Mouse (Mus musculus) left cerebral cortex, postnatal 36 days (tissue): ENCODE data around the gene Apln. TPM values are rescaled to one million over a fixed set of nuclear protein-coding genes. Genes with fewer than 3 reads are reported as not detected.

Experiments used
- DNase-seq, 2 experiments: peaks; one replicate each; pipeline ENCODE4 v3.0.0; 2021 to 2022; ENCODE audit warnings: low spot score in 2 of 2, mixed read lengths in 1 of 2
- intact Hi-C: fragments of 180-260 bp; cut with DNase I; formaldehyde crosslinking; loops from one replicate; pipeline ENCODE4 v1.15.1; 2025
- total RNA-seq, 2 experiments: library from RNA; stranded (reverse); gene quantifications; 2 replicates each; pipeline ENCODE4 v1.2.3; 2021

Gene Apln
- total RNA-seq, 2 experiments from 2014 or later, result 20.1 to 29.8 TPM

DNA sequence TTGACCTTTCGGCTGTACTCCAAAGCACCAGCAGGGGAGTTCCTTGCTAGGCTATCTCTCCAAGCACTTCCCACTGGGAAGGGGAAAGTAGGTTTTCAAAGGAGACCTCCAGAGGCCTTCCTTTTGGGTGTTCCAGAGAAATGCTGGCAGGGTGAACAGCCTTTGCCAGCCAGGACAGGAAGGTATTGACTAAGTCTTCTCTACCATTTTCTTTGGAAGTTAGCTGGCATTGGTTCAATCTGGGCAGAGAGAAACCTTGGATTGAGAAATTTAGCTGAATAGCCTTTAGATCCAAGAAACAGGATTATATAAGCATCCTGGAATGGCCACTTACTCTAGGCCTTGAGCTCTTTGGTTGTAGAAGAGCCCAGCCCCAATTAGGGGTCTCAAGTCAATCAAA, 11.8 kb downstream of the Apln start:
- DNase-seq, result no peak
- intact Hi-C loops, result no loop called here

- DNase-seq, result peak; percentile 64 to 68
- intact Hi-C loops, result no loop called here
Observed at GRCm38 (mm10) chrX:48019940-48020339, 14.7 kb downstream of the Apln start.

DNA sequence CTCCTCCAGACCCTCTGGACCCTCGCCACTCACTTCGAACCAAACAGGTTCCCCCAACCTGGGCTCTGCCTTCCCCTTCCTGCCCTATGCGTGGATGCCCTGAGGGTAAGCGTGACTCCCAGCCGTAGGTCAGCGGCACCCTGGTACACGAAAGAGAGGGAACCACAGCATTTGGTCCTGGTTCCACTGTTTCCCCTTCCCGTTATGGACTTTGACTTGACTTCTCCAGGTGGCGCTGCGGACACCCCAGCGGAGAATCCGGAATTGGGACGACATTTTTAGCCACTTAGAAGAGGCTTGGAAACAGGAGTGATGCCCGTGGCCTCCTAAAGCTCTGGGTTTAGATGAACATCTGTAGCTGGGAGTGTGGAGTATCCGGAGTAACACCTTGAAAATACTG, 15.3 kb downstream of the Apln start:
- intact Hi-C loops, result no loop called here
- no peak for DNase-seq

- peak; percentile 20 to 39 for DNase-seq
- intact Hi-C loops, result no loop called here
Observed at GRCm38 (mm10) chrX:48016906-48017601, 17.6 kb downstream of the Apln start.

DNA sequence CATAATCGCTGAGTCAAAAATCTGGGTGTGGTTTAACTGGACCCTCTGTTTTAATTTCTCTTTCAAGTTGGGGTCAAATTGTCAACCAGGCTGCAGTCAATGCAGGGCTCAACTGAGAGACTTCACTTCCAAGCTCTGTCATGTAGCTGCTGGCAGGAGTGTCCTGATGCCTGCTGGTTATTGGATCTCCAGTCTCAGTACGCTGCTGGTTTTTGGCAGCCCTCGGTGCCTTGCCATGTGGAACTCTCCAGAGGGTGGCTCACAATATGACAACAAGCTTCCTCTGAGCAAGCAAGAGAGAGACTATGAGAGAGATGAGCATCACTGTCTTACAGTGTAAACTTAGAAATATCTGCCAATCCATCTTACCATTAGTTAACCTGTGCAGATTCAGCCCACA, 23.0 kb downstream of the Apln start:
- no peak for DNase-seq
- intact Hi-C loops, result no loop called here

DNA sequence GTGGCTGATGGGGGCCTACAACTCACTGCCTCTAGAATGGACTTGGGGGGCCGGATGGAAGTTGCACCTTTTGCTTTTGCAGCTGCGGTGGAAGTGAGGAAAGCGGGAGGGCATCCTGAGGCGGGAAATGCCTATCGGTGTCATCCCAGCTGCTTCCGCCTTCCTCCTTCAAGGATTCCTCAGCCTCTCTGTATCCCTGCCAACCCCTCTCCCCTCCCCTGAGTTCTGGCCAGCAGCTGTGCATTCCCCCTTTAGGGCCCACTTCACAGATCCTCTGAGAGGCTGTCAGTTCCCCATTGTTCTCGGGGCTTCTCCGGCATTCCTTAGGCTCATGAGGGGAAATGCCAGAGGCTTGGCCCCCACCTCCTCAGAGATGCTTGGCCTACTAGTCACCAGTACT, 28.6 kb downstream of the Apln start:
- intact Hi-C loops, result no loop called here
- DNase-seq, result no peak

GRCm38 (mm10) chrX:48004786-48005185, 29.9 kb downstream of the Apln start:
- intact Hi-C loops, result no loop called here
- DNase-seq, result no peak

GRCm38 (mm10) chrX:48001151-48001550, 33.5 kb downstream of the Apln start:
- intact Hi-C loops, result no loop called here
- no peak for DNase-seq

DNA sequence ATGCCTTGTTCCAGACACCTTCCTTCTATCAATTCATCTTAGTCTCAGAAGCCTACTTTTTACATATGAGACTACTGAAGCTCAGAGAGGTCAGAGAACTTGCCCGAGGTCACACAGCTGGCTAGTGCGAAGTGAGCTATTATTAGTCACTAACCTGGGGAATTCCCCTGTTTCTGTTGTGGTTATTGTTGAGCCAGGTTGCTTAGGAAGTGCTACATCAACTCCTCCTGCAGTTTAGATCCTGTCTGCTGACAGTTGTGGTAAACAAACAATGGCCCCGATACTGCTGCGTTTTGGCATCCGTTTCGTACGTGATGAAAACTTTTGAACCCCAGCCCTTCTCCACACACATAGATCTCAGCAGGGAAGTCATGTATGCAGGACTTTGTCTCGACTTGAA, 36.2 kb downstream of the Apln start:
- DNase-seq, result no peak
- intact Hi-C loops, result loop anchor here (10.0 kb wide), 1 partner anchor 256 kb away; the partner anchor contains the start of gene Utp14a

DNA sequence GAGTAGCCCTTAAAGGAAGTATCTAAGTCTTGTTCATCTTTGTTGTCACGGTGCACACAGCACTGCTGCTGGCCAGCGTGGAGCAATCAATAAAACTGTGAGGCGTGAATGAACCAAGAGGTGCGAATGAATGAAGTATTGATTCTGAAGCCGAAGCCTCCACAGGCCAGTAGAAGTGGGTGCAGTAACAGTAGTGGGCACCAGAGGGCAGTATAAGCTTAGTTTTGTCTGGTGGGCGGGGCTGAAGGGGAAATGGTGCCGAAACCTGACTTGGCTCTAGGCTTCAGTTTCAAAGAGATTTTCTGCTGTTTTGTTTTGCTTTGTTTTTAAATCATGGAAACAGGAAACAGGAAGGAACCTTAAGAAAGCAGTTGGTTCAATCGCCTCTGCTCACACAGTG, 42.0 kb downstream of the Apln start:
- intact Hi-C loops, result loop anchor here (1.0 to 10.0 kb wide), 3 partner anchors 132 to 420 kb away; partner anchors contain the start of gene Utp14a
- DNase-seq, result peak; percentile 52 to 61

DNA sequence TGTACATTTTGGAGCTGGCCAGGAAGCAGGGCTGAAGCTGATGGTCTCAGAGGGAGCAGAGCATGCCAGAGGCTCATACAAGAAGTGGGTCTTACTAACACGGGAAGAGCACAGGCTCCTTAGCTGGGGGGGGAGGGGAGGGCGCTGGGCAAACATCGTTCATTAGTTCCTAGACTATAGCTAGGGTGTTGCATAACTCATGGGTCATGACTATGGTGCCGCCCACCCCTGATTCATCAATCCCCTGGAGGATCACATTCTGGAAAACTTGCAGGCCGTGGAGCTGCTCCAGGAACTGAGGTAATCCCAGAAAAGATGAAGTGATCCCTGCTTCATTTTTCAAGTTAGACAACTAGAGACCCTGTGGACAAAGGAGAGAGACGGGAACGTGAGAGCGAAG, 46.6 kb downstream of the Apln start:
- intact Hi-C loops, result loop anchor here (10.0 kb wide), 1 partner anchor 547 kb away; no protein-coding TSS in a partner anchor

DNA sequence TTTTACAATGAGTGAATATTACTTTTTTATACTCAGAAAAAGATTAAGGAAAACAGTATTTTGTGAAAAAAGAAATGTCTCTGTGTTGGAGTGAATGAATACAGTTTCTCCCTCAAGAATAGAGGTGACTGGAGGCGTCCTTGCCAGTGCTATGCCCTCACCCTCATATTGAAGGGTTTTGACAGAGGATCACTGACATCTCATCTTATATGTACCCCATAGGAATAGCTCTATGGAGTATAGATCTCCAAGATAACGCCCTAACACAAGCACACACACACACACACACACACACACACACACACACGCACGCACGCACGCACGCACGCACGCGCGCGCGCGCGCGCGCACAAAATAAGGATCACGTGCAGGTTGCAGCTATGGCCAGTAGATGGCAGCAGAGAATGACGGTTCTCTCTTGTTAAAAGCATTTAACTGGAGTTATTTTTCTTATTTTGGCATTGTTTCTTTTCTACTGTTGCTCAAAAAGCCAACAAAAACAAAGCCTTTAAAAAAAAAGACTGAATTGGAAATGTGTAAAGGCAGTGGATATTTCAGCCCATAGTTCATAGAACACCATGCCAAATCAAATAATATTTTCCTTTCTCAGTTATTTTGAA, 49.5 kb downstream of the Apln start:
- intact Hi-C loops, result loop anchor here (10.0 kb wide), 1 partner anchor 550 kb away; no protein-coding TSS in a partner anchor
- peak; percentile 17 to 40 for DNase-seq

More for the DNA sequence above, 46.6 kb downstream of the Apln start:
- no peak for DNase-seq

DNA sequence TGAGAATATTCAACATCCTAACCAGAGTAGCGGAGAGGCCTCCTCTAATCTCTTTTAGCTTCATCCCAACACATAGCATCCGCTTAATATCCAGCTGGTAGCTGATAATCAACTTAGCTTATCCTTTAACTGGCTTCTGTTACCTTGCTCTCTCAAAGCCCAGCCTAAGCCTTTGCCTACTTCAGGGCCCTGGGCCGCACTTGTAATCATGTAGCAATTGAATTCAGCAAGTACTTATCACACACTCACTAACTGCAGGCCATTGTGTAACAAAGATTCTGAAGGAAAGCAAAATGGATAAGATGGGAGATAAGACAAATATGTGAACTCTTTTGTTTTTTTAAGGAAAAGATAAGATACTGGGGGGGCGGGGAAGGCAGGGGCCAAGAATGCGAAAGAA, 57.6 kb downstream of the Apln start:
- no peak for DNase-seq
- intact Hi-C loops, result no loop called here

- peak; percentile 6 to 20 for DNase-seq
- intact Hi-C loops, result no loop called here
Observed at GRCm38 (mm10) chrX:47976551-47976950, 58.1 kb downstream of the Apln start.

Other genes with a start within 250 kb of the Apln start
- gene Smarca1, start 141.9 kb downstream of the Apln start, total RNA-seq, result 10 to 100 TPM; 41.8 to 43.0 TPM
- gene Ocrl, start 122.5 kb downstream of the Apln start, total RNA-seq, result 10 to 100 TPM; 46.3 to 59.6 TPM
- under 1 TPM; 0.15 to 0.16 TPM for gene Xpnpep2, start 73.9 kb upstream of the Apln start, total RNA-seq
- 1 to 10 TPM; 1.2 to 1.5 TPM for gene Sash3, start 111.6 kb upstream of the Apln start, total RNA-seq
- 10 to 100 TPM; 53.4 to 55.7 TPM for gene Zdhhc9, start 174.0 kb upstream of the Apln start, total RNA-seq
- gene Utp14a, start 222.0 kb upstream of the Apln start, total RNA-seq, result 10 to 100 TPM; 15.6 to 18.4 TPM